Mouse (Mus musculus) lung, embryonic 15.5 days (tissue): Measurements from ENCODE around the gene Itga10. TPM values are rescaled to one million over a fixed set of nuclear protein-coding genes. Genes with fewer than 3 reads are reported as not detected.
"Not testable (repeated sequence)": the region's sequence is repeated elsewhere in the genome, so short reads cannot be mapped to it uniquely, and the experiment has no call there.

ENCODE experiments used
- ATAC-seq: fragments of 200-750 bp; cut with Nextera tagmentation; 2 replicates; pipeline ENCODE4 v1.8.0; 2017; ENCODE audit warnings: moderate number of reproducible peaks, borderline replicate concordance; ENCODE audit not compliant: low FRiP score, low TSS enrichment; ENCODE audit errors: extremely low read depth
- H3K27ac ChIP-seq: fragments of 300-500 bp; sonication (generic); 2 replicates; pipeline ENCODE4 v1.5.1; 2015; ENCODE audit warnings: moderate library complexity, mild to moderate bottlenecking, inconsistent platforms
- H3K27me3 ChIP-seq: fragments of 300-500 bp; sonication (generic); 2 replicates; pipeline ENCODE4 v1.6.1; 2015; ENCODE audit warnings: inconsistent platforms
- H3K36me3 ChIP-seq: fragments of 300-500 bp; sonication (generic); 2 replicates; pipeline ENCODE4 v1.6.1; 2015; ENCODE audit warnings: inconsistent platforms
- H3K4me1 ChIP-seq: fragments of 300-500 bp; sonication (generic); 2 replicates; pipeline ENCODE4 v1.6.1; 2015; ENCODE audit warnings: inconsistent platforms
- H3K4me2 ChIP-seq: fragments of 300-500 bp; sonication (generic); 2 replicates; pipeline ENCODE4 v1.6.1; 2015; ENCODE audit warnings: inconsistent platforms, mild to moderate bottlenecking, moderate library complexity
- H3K4me3 ChIP-seq: fragments of 300-500 bp; sonication (generic); 2 replicates; pipeline ENCODE4 v1.5.1; 2015; ENCODE audit warnings: mild to moderate bottlenecking, inconsistent platforms
- H3K9ac ChIP-seq: fragments of 300-500 bp; sonication (generic); 2 replicates; pipeline ENCODE4 v1.6.1; 2015; ENCODE audit warnings: inconsistent platforms
- H3K9me3 ChIP-seq: fragments of 300-500 bp; sonication (generic); 2 replicates; pipeline ENCODE4 v1.6.1; 2016; ENCODE audit warnings: inconsistent platforms
- WGBS: fragments of 180-500 bp; shearing (Covaris S2); methylation state at CpG from one replicate; pipeline ENCODE4 v1.1.7; 2015; 5-methylcytosine and 5-hydroxymethylcytosine counted together
- polyA plus RNA-seq: library from polyadenylated mRNA; unstranded; fragments of >200 nt; fragmentation: Nextera tagmentation; extraction: Ambion mirVana; gene quantifications from 2 replicates; pipeline ENCODE4 v1.2.1, GENCODE M21; 2015

The Itga10 gene
- polyA plus RNA-seq, 1 experiment from 2014 or later, result 1.00 TPM

- 19% methylated on average over 28 of the region's 28 CpGs for WGBS
- no peak overlapping the region for H3K27ac ChIP-seq
- H3K36me3 ChIP-seq, result no peaks in the 10 kb centered on the region
- peaks cover 57% of the 10 kb centered on the region for H3K27me3 ChIP-seq
- H3K9ac ChIP-seq, result peak overlapping the region; percentile 8; the same call in 1 of the 2 replicates
- peak overlapping the region; percentile 13 for H3K4me3 ChIP-seq
- H3K9me3 ChIP-seq, result no peaks in the 10 kb centered on the region
- ATAC-seq, result no peak
- H3K4me2 ChIP-seq, result peak overlapping the region; percentile 48
- H3K4me1 ChIP-seq, result no peaks in the 10 kb centered on the region
Observed at GRCm38 (mm10) chr3:96684822-96685156, 39.4 kb downstream of the Itga10 start.

DNA sequence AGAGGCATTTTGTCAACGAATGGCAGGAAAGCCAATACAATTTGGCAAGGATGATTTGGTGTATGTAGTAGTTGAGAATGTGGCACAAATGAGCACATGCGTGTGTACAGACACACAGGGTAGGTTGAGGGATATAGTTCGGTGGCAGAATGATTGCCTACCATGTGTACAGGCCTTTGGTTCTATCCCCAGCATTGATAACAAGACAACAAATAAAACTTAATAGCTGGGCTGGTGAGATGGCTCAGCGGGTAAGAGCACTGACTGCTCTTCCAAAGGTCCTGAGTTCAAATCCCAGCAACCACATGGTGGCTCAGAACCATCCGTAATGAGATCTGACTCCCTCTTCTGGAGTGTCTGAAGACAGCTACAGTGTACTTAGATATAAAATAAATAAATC, 40.7 kb downstream of the Itga10 start:
- H3K36me3 ChIP-seq, ATAC-seq, H3K9me3 ChIP-seq, H3K9ac ChIP-seq, H3K27ac ChIP-seq, H3K4me2 ChIP-seq, H3K4me3 ChIP-seq, H3K4me1 ChIP-seq: not testable (repeated sequence)
- peaks cover 44% of the 10 kb centered on the region for H3K27me3 ChIP-seq
- WGBS, result 89% methylated on average over 5 of the region's 5 CpGs

- 0 out of 2 replicates have a peak, but pooled peaks cover 5% of the 10 kb centered on the region for H3K4me1 ChIP-seq
- H3K9ac ChIP-seq, result no peak overlapping the region
- H3K27me3 ChIP-seq, result peaks cover 33% of the 10 kb centered on the region
- no peak overlapping the region for H3K4me2 ChIP-seq
- WGBS, result 74% methylated on average over 11 of the region's 11 CpGs
- no peak overlapping the region for H3K27ac ChIP-seq
- no peak overlapping the region for H3K4me3 ChIP-seq
- H3K36me3 ChIP-seq, result no peaks in the 10 kb centered on the region
- H3K9me3 ChIP-seq, result no peaks in the 10 kb centered on the region
- no peak for ATAC-seq
Observed at GRCm38 (mm10) chr3:96688854-96689253, 43.5 kb downstream of the Itga10 start.

GRCm38 (mm10) chr3:96690298-96690697, 44.9 kb downstream of the Itga10 start:
- H3K4me1 ChIP-seq, result peaks cover 5% of the 10 kb centered on the region; the same call in 1 of the 2 replicates
- no peak overlapping the region for H3K9ac ChIP-seq
- no peak overlapping the region for H3K4me2 ChIP-seq
- no peak for ATAC-seq
- 53% methylated on average over 3 of the region's 3 CpGs for WGBS
- no peaks in the 10 kb centered on the region for H3K36me3 ChIP-seq
- H3K27ac ChIP-seq, result no peak overlapping the region
- H3K9me3 ChIP-seq, result no peaks in the 10 kb centered on the region
- H3K4me3 ChIP-seq, result no peak overlapping the region
- peaks cover 20% of the 10 kb centered on the region for H3K27me3 ChIP-seq

DNA sequence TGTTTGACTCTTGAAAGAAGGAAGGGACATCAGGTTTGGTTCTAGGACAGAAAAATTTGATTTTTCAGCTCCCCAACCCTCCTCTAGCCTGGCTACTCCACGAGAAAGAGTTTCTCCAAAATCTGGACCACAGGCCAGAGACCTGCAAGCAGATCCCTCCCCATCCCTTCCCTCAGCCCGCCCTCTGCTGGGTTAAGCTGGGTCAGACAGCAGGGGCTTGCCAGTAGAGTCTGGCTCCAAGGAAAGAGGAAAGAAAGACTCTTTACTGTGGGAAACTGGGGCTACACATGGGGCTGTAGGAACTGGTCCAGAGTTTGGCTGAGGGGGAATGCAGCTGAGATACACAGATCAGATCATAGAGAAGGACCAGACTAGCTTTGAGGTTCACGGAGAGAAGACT, 47.1 kb downstream of the Itga10 start:
- H3K9ac ChIP-seq, result no peak overlapping the region
- H3K4me3 ChIP-seq, result no peak overlapping the region
- peaks cover 12% of the 10 kb centered on the region for H3K4me1 ChIP-seq
- no peaks in the 10 kb centered on the region for H3K36me3 ChIP-seq
- H3K9me3 ChIP-seq, result no peaks in the 10 kb centered on the region
- ATAC-seq, result no peak
- H3K27ac ChIP-seq, result no peak overlapping the region
- 17% methylated on average over 3 of the region's 3 CpGs for WGBS
- peaks cover 14% of the 10 kb centered on the region for H3K27me3 ChIP-seq
- H3K4me2 ChIP-seq, result no peak overlapping the region

- Histone ChIP-seq H3K4me2 (no peak overlapping the region), H3K27me3 (peaks cover 7% of the 10 kb centered on the region), H3K4me3 (no peak overlapping the region), H3K9me3 (no peaks in the 10 kb centered on the region), H3K36me3 (no peaks in the 10 kb centered on the region), H3K4me1 (peaks cover 20% of the 10 kb centered on the region), H3K27ac (no peak overlapping the region), H3K9ac (no peak overlapping the region)
- 83% methylated on average over 1 of the region's 1 CpGs for WGBS
- ATAC-seq, result no peak
Observed at GRCm38 (mm10) chr3:96693579-96693978, 48.2 kb downstream of the Itga10 start.

DNA sequence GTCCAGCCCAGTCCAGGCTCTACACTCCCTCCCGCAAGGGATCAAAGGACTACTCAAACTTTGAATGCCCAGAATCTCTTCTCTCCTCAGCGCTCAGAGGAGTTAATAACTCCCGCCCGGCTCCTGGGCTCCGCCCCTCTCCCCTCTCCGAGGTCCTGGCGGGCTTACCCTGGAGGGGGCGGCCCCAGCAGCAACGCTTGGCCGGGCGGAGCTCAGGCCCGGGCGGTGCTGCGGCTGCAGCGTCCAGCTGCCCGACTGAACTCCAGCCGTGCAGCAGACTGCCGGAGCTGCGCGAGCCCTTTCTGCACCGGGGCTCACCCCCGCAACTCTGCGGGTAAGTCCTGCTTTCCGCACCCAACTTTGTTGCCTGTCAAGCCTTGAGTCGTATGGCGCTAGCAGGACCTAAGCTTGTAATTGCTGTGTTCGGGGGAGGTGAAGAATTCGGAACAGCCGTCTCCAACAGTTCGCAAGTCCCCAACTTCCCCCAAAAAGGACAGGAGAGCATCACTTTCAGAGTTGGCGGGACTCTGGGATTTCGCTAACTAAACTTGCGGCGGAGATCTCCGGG, 50.9 kb downstream of the Itga10 start, which contains the start of gene Pias3:
Pias3 (plus strand) TSS at position 187 of the 568 bp plus-strand sequence.
- WGBS, result under 1% methylated on average over 35 of the region's 35 CpGs
- Histone ChIP-seq H3K9me3 (no peaks in the 10 kb centered on the region), H3K4me2 (peak within 1 kb of the TSS; percentile 89), H3K4me1 (peaks cover 20% of the 10 kb centered on the region), H3K27ac (peak within 1 kb of the TSS; percentile 93), H3K27me3 (no peaks in the 10 kb centered on the region), H3K36me3 (peaks cover 14% of the 10 kb centered on the region), H3K9ac (peak within 1 kb of the TSS; percentile 82), H3K4me3 (peak within 1 kb of the TSS; percentile 88)
- peak; percentile 91 for ATAC-seq

DNA sequence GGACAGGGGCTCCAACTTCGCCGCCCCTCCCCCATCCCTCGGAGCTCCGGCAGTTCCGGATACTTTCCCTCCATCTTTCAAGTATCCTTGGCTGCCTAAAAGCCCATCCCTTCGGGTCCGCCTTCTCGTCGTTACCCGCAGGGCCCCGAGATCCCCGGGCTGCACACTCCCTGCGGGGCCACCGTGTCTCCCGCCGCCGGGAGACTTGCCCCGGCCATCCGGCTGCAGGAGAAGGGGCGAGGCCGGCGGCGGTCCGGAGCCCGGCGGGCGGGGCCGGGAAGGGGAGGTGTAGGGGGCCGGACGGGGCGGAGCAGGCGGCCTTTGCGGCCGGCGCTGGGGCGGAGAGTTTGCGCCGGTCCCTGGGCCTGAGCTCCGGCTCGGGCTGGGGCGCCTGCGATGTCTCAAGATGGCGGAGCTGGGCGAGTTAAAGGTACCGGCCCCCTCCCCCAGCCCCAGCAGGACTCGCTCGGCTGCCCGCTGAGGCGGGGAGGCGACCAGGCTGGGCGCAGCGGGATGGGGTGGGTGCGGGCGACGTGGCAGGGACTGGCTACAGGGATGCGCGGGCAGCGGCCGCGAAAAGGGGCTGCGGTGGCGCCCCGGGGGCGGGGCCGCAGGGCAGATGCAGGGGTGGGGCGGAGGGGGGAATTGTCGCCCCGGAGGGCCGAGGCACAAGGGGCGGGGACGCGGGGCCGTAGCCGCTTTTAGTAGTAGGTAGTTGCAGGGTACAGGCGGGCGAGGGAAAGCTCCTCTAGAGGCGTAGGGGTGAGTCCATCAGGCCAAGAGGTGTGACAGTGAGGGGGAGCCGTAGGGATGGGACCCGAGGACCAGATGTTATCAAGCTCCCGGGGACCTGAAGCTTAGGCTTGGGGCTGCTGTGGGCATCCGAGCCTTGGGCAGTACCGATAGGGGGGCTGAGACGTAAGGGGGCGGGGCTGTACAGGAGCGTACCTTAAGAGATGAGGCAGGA, 51.7 kb downstream of the Itga10 start:
- H3K4me3 ChIP-seq, result peak overlapping the region; percentile 88
- WGBS, result under 1% methylated on average over 85 of the region's 85 CpGs
- peak overlapping the region; percentile 89 for H3K4me2 ChIP-seq
- peaks cover 22% of the 10 kb centered on the region for H3K36me3 ChIP-seq
- peaks cover 20% of the 10 kb centered on the region for H3K4me1 ChIP-seq
- H3K9me3 ChIP-seq, result no peaks in the 10 kb centered on the region
- peak overlapping the region; percentile 82 for H3K9ac ChIP-seq
- H3K27me3 ChIP-seq, result no peaks in the 10 kb centered on the region
- H3K27ac ChIP-seq, result peak overlapping the region; percentile 93
- peak; percentile 95 for ATAC-seq

DNA sequence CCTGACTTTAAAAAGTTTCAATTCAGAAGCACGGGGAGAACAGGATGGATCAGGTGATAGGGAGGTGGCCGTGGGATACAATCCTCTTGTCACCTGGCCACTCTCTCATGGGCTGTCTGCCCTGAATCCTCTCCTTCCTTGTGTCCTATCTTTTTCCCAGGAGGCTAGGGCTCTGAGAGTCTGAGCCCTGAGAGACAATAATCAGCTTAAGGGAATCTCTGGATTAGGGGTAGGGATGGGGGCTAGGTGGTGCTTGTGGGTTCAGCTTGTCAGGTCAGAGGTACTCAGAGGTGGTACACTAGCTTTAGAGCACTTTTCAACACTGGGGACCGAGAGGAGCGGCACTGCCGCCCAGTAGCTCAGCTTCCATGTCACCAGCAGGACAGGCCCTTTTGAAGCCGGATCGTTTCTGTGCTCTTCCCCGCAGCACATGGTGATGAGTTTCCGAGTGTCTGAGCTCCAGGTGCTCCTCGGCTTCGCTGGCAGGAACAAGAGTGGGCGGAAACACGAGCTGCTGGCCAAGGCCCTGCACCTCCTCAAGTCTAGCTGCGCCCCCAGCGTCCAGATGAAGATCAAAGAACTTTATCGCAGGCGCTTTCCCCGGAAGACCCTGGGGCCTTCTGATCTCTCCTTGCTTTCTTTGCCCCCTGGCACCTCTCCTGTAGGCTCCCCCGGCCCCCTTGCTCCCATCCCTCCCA, 53.8 kb downstream of the Itga10 start:
- 46% methylated on average over 19 of the region's 19 CpGs for WGBS
- no peak overlapping the region for H3K9ac ChIP-seq
- H3K4me2 ChIP-seq, result no peak overlapping the region

DNA sequence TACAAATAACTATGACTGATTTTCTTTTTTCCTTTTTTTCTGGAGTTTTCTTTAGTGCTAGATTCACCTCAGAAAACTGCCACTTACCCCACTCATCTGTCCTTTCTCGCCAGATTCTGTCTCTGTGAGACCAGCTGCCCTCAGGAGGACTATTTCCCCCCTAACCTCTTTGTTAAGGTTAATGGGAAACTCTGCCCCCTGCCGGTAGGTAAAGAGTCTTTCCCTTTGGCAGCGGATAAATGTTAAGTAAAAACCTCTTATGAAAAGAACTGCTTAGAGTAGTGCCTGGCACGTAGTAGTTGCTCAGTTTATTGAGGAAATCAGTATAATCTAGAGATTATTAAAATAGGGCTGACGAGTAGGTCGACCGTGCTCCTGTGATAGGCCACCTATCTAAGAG, 55.0 kb downstream of the Itga10 start:
- H3K36me3 ChIP-seq, result peaks cover 50% of the 10 kb centered on the region
- no peak overlapping the region for H3K27ac ChIP-seq
- no peaks in the 10 kb centered on the region for H3K9me3 ChIP-seq
- no peak for ATAC-seq
- H3K4me3 ChIP-seq, result no peak overlapping the region
- no peaks in the 10 kb centered on the region for H3K27me3 ChIP-seq
- 56% methylated on average over 7 of the region's 7 CpGs for WGBS
- H3K4me2 ChIP-seq, result no peak overlapping the region
- H3K4me1 ChIP-seq, result peaks cover 15% of the 10 kb centered on the region
- H3K9ac ChIP-seq, result no peak overlapping the region

More for the DNA sequence above, 53.8 kb downstream of the Itga10 start:
- Histone ChIP-seq H3K36me3 (peaks cover 40% of the 10 kb centered on the region), H3K27me3 (no peaks in the 10 kb centered on the region), H3K4me1 (peaks cover 15% of the 10 kb centered on the region), H3K27ac (no peak overlapping the region), H3K9me3 (no peaks in the 10 kb centered on the region), H3K4me3 (no peak overlapping the region)
- no peak for ATAC-seq

DNA sequence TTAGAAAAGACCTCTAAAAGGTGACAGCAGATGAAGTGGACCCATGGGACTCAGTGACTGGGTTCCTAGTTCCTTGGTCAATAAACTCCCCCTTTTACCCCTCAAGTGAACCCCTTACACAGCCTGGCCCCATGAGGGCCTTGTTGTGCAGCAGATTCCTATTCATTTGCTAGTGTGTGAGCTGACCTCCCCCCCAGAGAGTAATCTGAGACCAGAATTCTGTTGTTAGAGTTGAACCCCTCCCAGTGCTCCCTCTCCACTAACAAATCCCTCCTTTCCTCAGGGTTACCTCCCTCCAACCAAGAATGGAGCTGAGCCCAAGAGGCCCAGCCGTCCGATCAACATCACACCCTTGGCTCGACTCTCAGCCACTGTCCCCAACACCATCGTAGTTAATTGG, 55.6 kb downstream of the Itga10 start:
- H3K27ac ChIP-seq, result no peak overlapping the region

More for the DNA sequence above, 55.6 kb downstream of the Itga10 start:
- no peak overlapping the region for H3K4me2 ChIP-seq
- WGBS, result 83% methylated on average over 4 of the region's 4 CpGs
- H3K9me3 ChIP-seq, result no peaks in the 10 kb centered on the region
- H3K4me1 ChIP-seq, result peaks cover 10% of the 10 kb centered on the region
- no peak for ATAC-seq
- no peak overlapping the region for H3K9ac ChIP-seq
- H3K4me3 ChIP-seq, result no peak overlapping the region
- H3K27me3 ChIP-seq, result no peaks in the 10 kb centered on the region
- peaks cover 50% of the 10 kb centered on the region for H3K36me3 ChIP-seq
